Mouse (Mus musculus) kidney, postnatal 36 days (tissue): ENCODE data around the gene Sag.
A peak's percentile ranks its signal among the peaks of the same experiment; 100 is the strongest.
"Not testable (repeated sequence)": the region's sequence is repeated elsewhere in the genome, so short reads cannot be mapped to it uniquely, and the experiment has no call there.

Experiments
- DNase-seq, 2 experiments: peaks; one replicate each; pipeline ENCODE4 v3.0.0; 2021 to 2022; ENCODE audit warnings: mixed read lengths in 2 of 2

Gene Sag

DNA sequence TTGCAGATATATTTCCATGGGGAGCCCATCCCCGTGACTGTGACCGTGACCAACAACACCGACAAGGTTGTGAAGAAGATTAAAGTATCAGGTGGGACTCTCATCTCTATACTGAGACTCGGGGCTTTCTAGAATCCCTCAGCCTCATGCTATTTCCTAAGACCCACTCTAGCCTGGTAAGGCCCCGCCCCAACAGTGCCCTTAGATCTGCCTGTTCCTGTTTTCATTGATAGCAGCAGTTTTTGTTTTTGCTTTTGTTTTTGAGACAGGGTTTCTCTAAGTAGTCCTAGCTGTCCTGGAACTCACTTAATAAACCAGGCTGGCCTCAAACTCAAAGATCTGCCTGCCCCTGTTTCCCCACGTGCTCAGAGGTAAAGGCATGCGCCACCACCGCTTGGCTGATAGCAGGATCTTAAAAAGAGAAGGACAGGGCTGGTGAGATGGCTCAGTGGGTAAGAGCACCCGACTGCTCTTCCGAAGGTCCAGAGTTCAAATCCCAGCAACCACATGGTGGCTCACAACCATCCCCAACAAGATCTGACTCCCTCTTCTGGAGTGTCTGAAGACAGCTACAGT lies 21.0 kb downstream of the Sag start:
- DNase-seq = no peak

DNA sequence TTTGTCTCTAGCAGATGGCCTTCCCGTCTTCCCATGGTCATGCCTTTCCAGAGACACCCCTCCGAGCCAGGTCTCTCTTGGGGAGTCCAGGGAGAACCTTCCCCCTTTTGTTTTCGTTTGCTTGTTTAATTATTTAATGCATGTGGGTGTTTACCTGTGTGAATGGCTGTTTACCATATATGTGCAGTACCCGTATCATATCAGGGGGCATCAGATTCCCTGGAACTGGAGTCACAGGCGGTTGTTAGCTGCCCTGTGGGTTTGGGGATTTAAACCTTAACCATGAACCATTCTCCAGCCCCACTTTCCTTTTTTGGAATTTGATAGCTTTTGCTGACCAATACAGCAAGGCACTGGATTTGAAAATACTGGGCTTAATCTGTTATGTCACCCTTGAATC lies 21.8 kb downstream of the Sag start:
- no peak for DNase-seq

- DNase-seq = no peak
Observed at GRCm38 (mm10) chr1:87825991-87826390, 22.5 kb downstream of the Sag start.

DNA sequence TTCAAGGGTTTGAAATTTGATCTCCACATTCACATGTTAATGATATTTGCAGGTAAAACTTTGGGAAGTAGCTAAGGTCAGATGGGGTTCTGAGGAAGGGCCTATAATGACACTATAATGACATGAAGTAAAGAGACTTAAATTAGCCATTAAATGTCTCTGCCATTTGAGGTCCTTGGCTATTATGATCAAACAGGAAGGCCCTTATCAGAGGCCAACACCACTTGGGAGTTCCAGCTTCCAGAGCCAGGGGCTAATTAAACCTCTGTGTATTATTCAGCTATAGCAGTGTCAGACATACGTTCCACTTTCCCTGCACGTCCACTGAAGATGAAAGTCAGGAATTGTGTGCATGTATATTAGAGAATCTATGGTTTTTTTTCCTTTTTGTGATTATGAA lies 23.0 kb downstream of the Sag start:
- no peak for DNase-seq

DNA sequence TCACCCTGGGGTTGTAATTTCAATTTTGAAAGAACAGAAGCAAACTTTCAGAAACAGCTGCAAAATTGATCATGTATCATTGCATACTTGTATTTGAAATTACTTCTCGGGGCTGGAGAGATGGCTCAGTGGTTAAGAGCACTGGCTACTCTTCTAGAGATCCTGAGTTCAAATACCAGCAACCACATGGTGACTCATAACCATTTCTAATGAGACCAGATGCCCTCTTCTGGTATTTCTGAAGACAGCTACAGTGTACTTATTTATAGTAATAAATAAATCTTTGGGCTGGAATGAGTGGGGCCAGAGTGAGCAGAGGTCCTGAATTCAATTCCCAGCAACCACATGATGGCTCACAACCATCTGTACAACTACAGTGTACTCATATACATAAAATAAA lies 24.0 kb downstream of the Sag start:
- DNase-seq = not testable (repeated sequence)

GRCm38 (mm10) chr1:87828185-87828584 lies 24.7 kb downstream of the Sag start:
- DNase-seq = no peak

GRCm38 (mm10) chr1:87828926-87829580 lies 25.6 kb downstream of the Sag start:
- no peak for DNase-seq

- no peak for DNase-seq
Observed at GRCm38 (mm10) chr1:87829621-87830211, 26.2 kb downstream of the Sag start.

DNA sequence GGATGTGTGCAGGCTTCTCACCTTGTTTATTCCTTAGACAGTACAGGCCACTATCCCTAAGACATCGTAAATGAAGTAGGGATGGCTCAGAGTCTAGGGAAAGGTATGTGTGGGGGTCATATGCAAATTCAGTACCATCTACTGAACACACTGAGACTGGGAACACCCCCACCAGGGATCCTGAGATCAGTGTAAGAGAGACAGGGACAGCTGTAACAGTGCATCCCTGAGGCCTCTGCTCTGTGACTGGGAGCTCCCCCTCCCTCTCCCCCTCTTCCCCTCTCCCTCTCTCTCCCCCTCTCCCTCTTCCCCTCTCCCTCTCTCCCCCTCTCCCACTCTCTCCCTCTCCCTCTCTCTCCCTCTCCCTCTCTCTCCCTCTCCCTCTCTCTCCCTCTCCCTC lies 33.0 kb downstream of the Sag start:
- no peak for DNase-seq

DNA sequence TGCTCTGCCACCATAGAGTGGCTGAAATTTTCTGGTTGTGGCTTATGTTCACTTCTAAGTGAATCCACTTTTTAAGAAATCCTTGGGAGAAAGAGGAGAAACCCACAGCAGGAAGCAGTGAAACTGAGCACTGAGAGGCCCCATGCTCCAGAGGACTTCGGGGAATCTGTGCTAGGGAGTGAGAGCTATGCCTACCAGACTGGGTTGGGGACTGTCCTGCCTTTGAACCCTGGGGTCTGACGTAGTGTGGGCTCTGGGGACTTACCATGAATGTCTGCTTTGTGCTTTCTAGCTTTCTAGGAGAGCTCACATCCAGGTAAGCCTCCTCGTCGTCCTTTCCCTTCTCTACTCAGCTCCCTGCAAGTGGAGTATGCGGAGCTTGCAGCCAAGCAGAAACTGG lies 33.5 kb downstream of the Sag start:
- DNase-seq = no peak

DNA sequence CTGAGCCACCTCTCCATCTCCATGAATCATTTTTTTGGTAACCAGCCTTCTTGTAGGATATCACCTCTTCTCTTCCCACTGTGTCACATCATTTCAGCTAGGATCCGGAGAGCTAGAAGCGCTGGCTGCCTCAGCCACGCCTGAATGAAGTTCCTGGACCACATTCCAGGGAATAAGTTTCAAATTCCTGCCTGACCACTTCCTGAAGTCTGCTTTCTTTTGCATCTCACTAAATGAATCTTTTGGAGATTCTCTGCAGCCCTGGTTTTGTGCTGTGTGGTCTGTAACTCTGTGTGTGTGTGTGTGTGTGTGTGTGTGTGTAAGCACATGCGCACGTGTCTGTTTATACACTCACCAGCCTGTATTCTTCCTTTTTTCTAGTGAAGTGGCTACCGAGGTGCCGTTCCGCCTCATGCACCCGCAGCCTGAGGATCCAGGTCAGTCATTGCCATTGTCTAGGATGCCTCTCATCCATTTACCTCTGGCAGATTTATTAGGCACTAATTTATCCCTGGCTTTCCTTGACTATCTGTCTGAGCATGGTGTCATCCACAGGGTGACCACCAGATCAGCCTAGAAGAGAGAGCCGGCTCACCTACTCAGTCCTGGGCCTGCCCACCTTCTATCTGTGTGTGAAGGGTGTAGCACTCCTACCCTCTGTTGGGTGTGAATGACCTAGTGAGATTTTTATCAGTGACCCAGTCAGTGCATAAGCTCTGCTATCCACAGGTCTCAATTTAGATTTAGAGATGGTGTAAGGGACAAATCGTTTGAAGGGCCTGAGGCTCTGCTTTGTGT lies 37.1 kb downstream of the Sag start:
- DNase-seq = no peak

DNA sequence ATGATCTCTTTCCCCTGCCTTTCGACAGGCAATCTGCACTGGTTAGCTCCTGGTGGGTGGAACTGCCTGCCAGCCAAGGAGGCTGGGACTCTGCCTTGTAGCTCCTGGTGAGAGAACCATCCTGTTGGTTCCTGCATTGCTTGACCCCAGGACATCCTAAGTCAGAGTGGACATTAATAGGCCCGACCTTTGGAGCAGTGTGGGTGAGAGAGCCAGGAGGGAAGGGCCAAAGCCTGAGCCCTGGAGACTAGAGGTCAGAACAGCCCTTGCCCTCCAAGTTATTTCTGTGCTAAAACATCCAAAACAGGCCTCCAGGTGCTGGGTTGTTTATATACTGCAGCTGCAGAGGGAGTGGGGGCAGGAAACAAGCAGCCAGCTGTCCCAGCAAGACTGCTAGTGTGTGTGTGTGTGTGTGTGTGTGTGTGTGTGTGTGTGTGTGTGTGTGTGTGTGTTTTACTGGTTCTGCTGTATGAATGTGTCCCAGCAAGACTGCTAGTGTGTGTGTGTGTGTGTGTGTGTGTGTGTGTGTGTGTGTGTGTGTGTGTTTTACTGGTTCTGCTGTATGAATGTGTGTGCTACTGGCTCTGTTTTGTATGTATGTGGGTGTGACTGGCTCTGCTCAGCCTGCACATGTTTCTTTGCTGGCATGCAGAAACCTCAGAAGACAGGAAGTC lies 43.5 kb downstream of the Sag start:
- DNase-seq = peak; percentile 69 to 86

DNA sequence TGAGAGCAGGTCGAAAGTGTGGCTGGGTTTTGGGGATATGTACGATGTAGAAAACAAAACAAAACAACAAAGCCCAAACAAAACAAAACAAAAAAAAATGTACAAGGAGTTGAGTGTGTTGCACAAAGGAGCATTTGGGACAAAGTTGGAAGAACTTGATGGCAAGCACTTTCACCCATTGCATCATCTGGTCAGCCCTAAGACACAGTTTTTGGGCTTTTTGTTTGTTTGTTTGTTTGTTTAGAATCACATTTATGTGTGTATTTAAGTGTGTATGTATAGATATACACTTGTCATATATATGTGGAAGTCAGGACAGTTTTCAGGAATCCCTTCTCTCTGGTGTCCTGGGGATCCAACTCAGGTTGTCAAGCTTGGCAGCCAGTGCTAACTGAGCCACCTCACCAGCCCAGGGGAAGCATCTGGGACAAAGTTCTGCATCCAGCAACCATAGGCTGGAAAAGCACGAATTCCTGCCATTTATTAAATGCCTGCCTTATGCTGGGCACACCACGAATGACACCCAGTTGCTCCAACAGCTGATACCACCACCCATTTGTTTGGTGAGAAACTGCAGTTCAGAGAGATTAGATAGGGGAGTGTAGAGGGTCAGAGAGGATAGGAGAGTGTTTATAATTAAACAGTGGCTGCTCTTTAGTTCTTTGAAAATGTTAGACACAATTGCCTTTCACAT lies 44.1 kb downstream of the Sag start:
- no peak for DNase-seq

- DNase-seq = no peak
Observed at GRCm38 (mm10) chr1:87848237-87848996, 44.9 kb downstream of the Sag start.

DNA sequence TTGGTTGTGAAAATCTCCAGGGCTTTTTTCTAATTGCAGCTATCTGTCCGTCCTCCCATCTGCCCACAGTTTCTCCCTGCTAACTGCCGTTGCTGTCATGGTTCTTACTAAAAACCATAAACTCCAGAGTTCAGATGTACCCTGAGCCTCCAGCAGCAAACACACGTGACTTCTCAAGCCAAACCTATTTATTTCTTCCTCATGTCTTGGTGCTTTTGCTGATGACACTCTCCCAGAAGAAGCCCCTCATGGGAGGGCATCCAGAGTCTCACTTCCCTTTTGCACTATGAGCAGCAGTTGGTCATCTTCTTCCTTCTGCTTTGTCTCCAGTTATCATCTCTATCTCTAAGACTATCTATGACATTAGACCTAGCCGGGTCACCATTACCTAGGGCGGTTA lies 45.8 kb downstream of the Sag start:
- DNase-seq = no peak

DNA sequence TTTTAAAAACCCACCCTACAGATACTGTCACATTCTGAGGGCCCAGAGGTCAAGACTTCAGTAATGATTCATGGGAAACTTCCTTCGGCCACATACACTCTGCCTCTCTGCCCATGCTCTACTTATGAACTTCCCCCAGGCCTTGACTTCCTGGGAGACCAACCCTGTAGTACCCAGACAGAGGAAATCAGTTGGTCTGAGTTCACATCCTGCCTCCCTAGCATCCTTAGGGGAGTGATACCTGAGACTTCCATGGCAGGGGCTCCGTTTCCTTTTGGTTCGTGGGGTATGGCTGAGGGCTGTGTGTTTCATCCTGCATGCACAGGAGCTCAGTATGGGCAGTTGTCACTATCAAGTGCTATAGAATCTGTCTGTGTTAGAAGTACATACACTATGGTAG lies 47.9 kb downstream of the Sag start:
- DNase-seq = no peak

DNA sequence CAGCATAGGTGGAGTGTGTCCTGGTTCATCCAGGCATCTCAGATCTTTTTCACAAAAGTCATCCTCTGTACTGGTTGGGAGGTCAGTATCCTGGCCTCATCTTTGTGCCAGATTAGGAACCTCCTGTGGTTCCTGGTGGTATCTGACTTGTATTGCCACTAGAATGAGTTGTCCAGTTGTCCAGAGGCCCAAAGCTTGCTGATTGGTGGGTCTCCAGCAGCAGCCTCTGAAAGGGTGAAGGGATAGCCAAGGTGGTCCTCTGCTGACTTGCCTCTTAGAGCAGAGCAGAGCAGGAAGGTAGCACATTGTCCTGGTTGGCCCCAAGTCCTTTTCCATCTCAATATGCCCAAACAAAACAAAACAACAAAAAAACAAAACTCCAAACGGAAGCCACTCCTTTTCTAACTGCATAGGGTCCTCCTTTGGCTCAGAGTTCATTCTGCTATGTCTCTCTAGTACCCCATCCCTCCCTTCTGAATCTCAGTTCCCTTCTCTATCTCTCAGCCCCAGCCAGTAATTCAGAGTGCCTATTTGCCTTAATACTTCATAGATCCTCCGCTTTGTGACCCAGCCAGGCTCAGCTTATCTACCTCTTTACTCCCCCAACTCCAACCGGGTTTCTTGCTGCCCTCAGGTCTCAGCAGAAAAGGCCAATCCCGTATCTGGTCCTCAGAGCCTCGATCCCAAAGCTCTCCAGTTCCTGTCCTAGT lies 48.8 kb downstream of the Sag start:
- no peak for DNase-seq

- peak; percentile 70 to 93 for DNase-seq
Observed at GRCm38 (mm10) chr1:87852892-87853600, 49.6 kb downstream of the Sag start, which contains the start of gene Dgkd. Dgkd (plus strand) TSS chr1:87853287.

GRCm38 (mm10) chr1:87853601-87854361 lies 50.3 kb downstream of the Sag start:
- DNase-seq = peak; percentile 46 to 64

DNA sequence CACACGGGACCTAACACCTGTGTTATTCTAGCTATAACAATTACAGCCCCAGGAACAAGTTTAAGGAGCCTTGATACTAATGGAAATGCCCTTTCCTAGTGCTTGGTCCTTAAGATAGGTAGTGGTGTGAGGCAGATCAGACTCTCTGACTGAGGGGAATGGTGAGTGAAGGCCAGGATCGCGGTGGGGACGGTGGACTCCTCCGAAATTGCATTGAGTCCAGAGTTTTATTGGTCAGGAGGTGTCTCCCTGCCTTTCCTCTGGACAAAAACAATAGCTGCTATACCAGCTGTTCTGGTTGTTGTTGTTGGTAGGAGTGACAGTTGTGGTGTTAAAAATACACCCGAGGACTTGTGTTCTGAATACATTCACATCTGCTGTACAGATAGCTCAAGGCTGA lies 50.9 kb downstream of the Sag start:
- peak in 1 of 2 experiments; percentile 20 for DNase-seq
